20 mouse cellular contexts compared by ENCODE assay signal in the genomic region with DNA sequence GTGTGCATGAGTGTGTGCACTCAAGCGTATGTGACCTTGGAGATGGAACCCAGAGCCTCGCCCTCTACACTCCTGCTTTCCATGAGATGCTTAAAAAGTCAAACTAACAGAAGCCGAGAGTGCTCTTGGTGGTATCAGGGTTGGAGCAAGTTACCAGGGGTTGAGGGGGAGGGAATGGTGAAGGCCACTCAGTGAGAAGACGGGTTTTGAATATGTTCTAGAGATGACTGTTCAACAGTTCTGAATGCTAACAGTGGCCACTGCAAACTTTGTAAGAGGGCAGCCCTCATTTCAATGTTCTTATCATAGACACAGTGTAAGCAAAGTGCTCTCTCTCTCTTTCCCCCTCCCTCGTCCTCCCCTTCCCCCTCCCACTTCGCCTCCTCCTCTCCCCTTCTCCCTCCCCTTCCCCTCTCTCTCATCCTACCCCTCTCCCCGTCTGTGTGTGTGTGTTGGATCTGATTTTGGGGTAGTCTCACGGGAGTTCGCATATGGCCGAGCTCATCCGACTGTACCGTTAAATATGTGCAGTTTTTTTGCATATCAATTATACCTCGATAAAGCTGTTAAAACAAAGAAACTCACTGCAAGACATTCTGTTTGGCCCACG.
"Had no signal": no experiment of that assay in that cellular context is flagged by ENCODE, and none has a peak within 500 bp of the region (broad histone marks: within the 10 kb centered on the region; RNA-seq: fewer than 3 reads in every experiment).

No protein-coding gene starts in this region.

- H3K36me3 ChIP-seq: limb, embryonic 10.5 days; limb, embryonic 13.5 days; liver, embryonic 12.5 days; liver, embryonic 15.5 days; midbrain, embryonic 12.5 days; midbrain, embryonic 15.5 days; neural tube, embryonic 12.5 days; neural tube, embryonic 15.5 days had no signal

- H3K4me3 ChIP-seq: limb, embryonic 10.5 days; limb, embryonic 13.5 days; liver, embryonic 12.5 days; liver, embryonic 15.5 days; midbrain, embryonic 12.5 days; midbrain, embryonic 15.5 days; neural tube, embryonic 12.5 days; neural tube, embryonic 15.5 days had no signal

- H3K4me1 ChIP-seq: limb, embryonic 13.5 days; liver, embryonic 12.5 days; liver, embryonic 15.5 days had no signal

- ATAC-seq: liver, embryonic 12.5 days; lung, postnatal 0 days; midbrain, embryonic 15.5 days had no signal

- H3K4me2 ChIP-seq: limb, embryonic 13.5 days; liver, embryonic 12.5 days; liver, embryonic 15.5 days; lung, embryonic 14.5 days; midbrain, embryonic 12.5 days; midbrain, embryonic 15.5 days; neural tube, embryonic 12.5 days; neural tube, embryonic 15.5 days had no signal

- H3K9ac ChIP-seq: limb, embryonic 13.5 days; liver, embryonic 12.5 days; liver, embryonic 15.5 days; lung, embryonic 14.5 days; midbrain, embryonic 12.5 days; midbrain, embryonic 15.5 days; neural tube, embryonic 12.5 days; neural tube, embryonic 15.5 days had no signal

- DNase-seq: kidney, adult 11 months; kidney, adult 8-10 months; kidney, postnatal 25 days; liver; lung, embryonic 14.5 days; right cerebral cortex, adult 18-20 months; right cerebral cortex, postnatal 14 days; right cerebral cortex, postnatal 4 days; thymus, postnatal 25 days had no signal

- H3K9me3 ChIP-seq: limb, embryonic 10.5 days; limb, embryonic 13.5 days; liver, embryonic 12.5 days; liver, embryonic 15.5 days; midbrain, embryonic 12.5 days; midbrain, embryonic 15.5 days; neural tube, embryonic 12.5 days; neural tube, embryonic 15.5 days had no signal

- H3K27ac ChIP-seq: limb, embryonic 10.5 days; limb, embryonic 13.5 days; liver, embryonic 12.5 days; liver, embryonic 15.5 days; macrophage; midbrain, embryonic 12.5 days; midbrain, embryonic 15.5 days; neural tube, embryonic 12.5 days; neural tube, embryonic 15.5 days; stomach, postnatal 0 days had no signal
